Mouse (Mus musculus) embryonic fibroblast, embryonic 13.5 days (primary cell): ENCODE measurements around the gene Ndnf.

Source experiments
- CTCF ChIP-seq: IDR thresholded peaks from 2 replicates; pipeline ENCODE4 v1.5.1; 2011; ENCODE audit warnings: mild to moderate bottlenecking, control low read depth, low read length, moderate library complexity, borderline replicate concordance; ENCODE audit not compliant: insufficient read depth
- POLR2A ChIP-seq: IDR thresholded peaks from 2 replicates; pipeline ENCODE4 v1.6.1; 2011; ENCODE audit warnings: low read depth, mild to moderate bottlenecking, control low read depth, low read length, moderate library complexity

GRCm38 (mm10) chr6:65670981-65671411 is 394 bp upstream of the Ndnf start:
- no peak for TF ChIP-seq CTCF
- no peak for TF ChIP-seq POLR2A
